Mouse (Mus musculus) heart, embryonic 15.5 days (tissue): ENCODE results near the gene Rspo3. TPM values are rescaled to one million over a fixed set of nuclear protein-coding genes. Genes with fewer than 3 reads are reported as not detected.

Experiments
- ATAC-seq: fragments of 200-750 bp; cut with Nextera tagmentation; replicated peaks from 2 replicates; pipeline ENCODE4 v1.8.0; 2017; ENCODE audit warnings: low read depth, moderate TSS enrichment; ENCODE audit not compliant: insufficient number of reproducible peaks, insufficient read depth, low FRiP score
- H3K27ac ChIP-seq: fragments of 300-500 bp; sonication (generic); 2 replicates; pipeline ENCODE4 v1.5.1; 2015; ENCODE audit warnings: mild to moderate bottlenecking, inconsistent platforms
- H3K27me3 ChIP-seq: fragments of 300-500 bp; sonication (generic); 2 replicates; pipeline ENCODE4 v1.6.1; 2015; ENCODE audit warnings: inconsistent platforms
- H3K36me3 ChIP-seq: fragments of 300-500 bp; sonication (generic); 2 replicates; pipeline ENCODE4 v1.6.1; 2015; ENCODE audit warnings: mild to moderate bottlenecking, inconsistent platforms
- H3K4me1 ChIP-seq: fragments of 300-500 bp; sonication (generic); replicated peaks from 2 replicates; pipeline ENCODE4 v1.6.1; 2015; ENCODE audit warnings: inconsistent platforms
- H3K4me2 ChIP-seq: fragments of 300-500 bp; sonication (generic); 2 replicates; pipeline ENCODE4 v1.6.1; 2015; ENCODE audit warnings: inconsistent platforms, mild to moderate bottlenecking, moderate library complexity
- H3K4me3 ChIP-seq: fragments of 300-500 bp; sonication (generic); 2 replicates; pipeline ENCODE4 v1.5.1; 2015; ENCODE audit warnings: mild to moderate bottlenecking, inconsistent platforms
- H3K9ac ChIP-seq: fragments of 300-500 bp; sonication (generic); 2 replicates; pipeline ENCODE4 v1.6.1; 2015; ENCODE audit warnings: mild to moderate bottlenecking, inconsistent platforms
- H3K9me3 ChIP-seq: fragments of 300-500 bp; sonication (generic); replicated peaks from 2 replicates; pipeline ENCODE4 v1.6.1; 2016; ENCODE audit warnings: inconsistent platforms
- WGBS: fragments of 180-500 bp; shearing (Covaris S2); methylation state at CpG from one replicate; pipeline ENCODE4 v1.1.7; 2015; ENCODE audit warnings: mixed read lengths; 5-methylcytosine and 5-hydroxymethylcytosine counted together
- polyA plus RNA-seq: library from polyadenylated mRNA; unstranded; fragments of >200 nt; fragmentation: Nextera tagmentation; extraction: Ambion mirVana; gene quantifications from 2 replicates; pipeline ENCODE4 v1.2.1, GENCODE M21; 2015

Gene Rspo3
- polyA plus RNA-seq, 1 experiment from 2014 or later: 6.6 TPM

DNA sequence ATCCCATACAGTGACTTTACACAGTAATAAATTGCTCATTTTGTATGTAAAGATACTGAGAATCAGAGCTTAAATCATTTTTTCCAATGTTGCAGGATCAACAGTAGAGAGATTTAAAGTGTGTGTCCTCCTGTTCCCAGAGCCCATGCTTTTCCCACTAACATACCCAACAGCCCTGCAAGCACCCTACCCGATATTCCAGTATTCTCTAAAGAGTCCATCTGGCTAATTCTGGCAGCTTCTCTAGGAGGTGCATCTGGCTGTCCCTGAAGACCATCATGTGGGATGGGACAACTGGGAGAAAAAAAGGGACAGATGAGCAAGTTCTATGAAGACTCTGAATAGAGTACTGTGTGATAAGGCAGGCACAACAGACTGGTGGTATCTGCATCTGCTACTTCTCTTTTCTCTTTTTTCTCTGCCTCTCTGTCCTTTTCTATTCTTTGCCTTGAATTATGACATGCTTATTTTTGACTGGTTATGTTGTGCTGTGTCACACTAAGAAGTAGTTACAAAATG lies 102.7 kb downstream of the Rspo3 start:
- Histone ChIP-seq H3K27me3 (no peaks in the 10 kb centered on the region), H3K4me3 (no peak overlapping the region), H3K9ac (no peak overlapping the region), H3K36me3 (no peaks in the 10 kb centered on the region), H3K27ac (no peak overlapping the region), H3K4me1 (no peaks in the 10 kb centered on the region), H3K9me3 (no peaks in the 10 kb centered on the region), H3K4me2 (no peak overlapping the region)
- ATAC-seq: no peak
- WGBS: 76% methylated on average over 1 of the region's 1 CpGs

DNA sequence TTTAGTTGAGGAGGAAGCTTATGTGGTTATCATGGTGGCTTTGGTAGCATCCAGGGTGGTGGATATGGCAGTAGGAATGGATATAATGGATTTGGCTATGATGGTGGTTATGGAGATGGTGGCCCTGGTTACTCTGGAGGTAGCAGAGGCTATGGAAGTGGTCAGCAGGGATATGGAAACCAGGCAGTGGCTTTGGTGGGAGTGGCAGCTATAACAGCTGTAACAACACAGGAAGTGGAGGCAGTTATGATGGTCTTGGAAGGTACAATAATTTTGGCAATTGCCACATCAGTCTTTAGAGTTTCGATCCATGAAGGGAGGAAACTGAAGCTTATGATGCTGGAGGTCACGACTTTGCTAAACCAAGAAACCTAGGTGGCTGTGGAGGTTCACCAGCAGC lies 109.0 kb downstream of the Rspo3 start:
- Histone ChIP-seq H3K4me1 (no peaks in the 10 kb centered on the region), H3K9ac (no peak overlapping the region), H3K4me2 (no peak overlapping the region), H3K4me3 (no peak overlapping the region), H3K27ac (no peak overlapping the region), H3K36me3 (no peaks in the 10 kb centered on the region), H3K9me3 (no peaks in the 10 kb centered on the region), H3K27me3 (no peaks in the 10 kb centered on the region)
- 71% methylated on average over 2 of the region's 2 CpGs for WGBS
- ATAC-seq: no peak

- Histone ChIP-seq H3K27ac (no peak overlapping the region), H3K4me2 (no peak overlapping the region), H3K9ac (no peak overlapping the region), H3K4me3 (no peak overlapping the region), H3K36me3 (no peaks in the 10 kb centered on the region), H3K4me1 (no peaks in the 10 kb centered on the region), H3K27me3 (no peaks in the 10 kb centered on the region), H3K9me3 (no peaks in the 10 kb centered on the region)
- no peak for ATAC-seq
- 75% methylated on average over 2 of the region's 2 CpGs for WGBS
Observed at GRCm38 (mm10) chr10:29424571-29424970, 111.1 kb downstream of the Rspo3 start.

GRCm38 (mm10) chr10:29414361-29414760 lies 121.3 kb downstream of the Rspo3 start:
- Histone ChIP-seq H3K9ac (no peak overlapping the region), H3K4me2 (no peak overlapping the region), H3K4me3 (no peak overlapping the region), H3K9me3 (no peaks in the 10 kb centered on the region), H3K27ac (no peak overlapping the region), H3K36me3 (no peaks in the 10 kb centered on the region), H3K4me1 (no peaks in the 10 kb centered on the region), H3K27me3 (no peaks in the 10 kb centered on the region)
- no peak for ATAC-seq
- WGBS: 56% methylated on average over 2 of the region's 2 CpGs

GRCm38 (mm10) chr10:29402656-29403268 lies 132.9 kb downstream of the Rspo3 start:
- no peaks in the 10 kb centered on the region for H3K36me3 ChIP-seq
- ATAC-seq: no peak
- H3K9ac ChIP-seq: no peak overlapping the region
- H3K4me2 ChIP-seq: 0 out of 2 replicates have a peak overlapping the region, but pooled peaks have one; percentile 4
- no peak overlapping the region for H3K27ac ChIP-seq
- WGBS: 39% methylated on average over 8 of the region's 8 CpGs
- no peak overlapping the region for H3K4me3 ChIP-seq
- no peaks in the 10 kb centered on the region for H3K9me3 ChIP-seq
- H3K4me1 ChIP-seq: no peaks in the 10 kb centered on the region
- H3K27me3 ChIP-seq: no peaks in the 10 kb centered on the region

Other genes starting within 250 kb of the Rspo3 start
- 24.9 and 25.0 TPM in 2 replicates for gene Echdc1, start 222.7 kb downstream of the Rspo3 start, polyA plus RNA-seq
- gene Rnf146, start 173.4 kb downstream of the Rspo3 start, polyA plus RNA-seq: 35.7 and 37.9 TPM in 2 replicates